Mouse (Mus musculus): ENCODE measurements around the gene Nemp2.

Nemp2 gene

DNA sequence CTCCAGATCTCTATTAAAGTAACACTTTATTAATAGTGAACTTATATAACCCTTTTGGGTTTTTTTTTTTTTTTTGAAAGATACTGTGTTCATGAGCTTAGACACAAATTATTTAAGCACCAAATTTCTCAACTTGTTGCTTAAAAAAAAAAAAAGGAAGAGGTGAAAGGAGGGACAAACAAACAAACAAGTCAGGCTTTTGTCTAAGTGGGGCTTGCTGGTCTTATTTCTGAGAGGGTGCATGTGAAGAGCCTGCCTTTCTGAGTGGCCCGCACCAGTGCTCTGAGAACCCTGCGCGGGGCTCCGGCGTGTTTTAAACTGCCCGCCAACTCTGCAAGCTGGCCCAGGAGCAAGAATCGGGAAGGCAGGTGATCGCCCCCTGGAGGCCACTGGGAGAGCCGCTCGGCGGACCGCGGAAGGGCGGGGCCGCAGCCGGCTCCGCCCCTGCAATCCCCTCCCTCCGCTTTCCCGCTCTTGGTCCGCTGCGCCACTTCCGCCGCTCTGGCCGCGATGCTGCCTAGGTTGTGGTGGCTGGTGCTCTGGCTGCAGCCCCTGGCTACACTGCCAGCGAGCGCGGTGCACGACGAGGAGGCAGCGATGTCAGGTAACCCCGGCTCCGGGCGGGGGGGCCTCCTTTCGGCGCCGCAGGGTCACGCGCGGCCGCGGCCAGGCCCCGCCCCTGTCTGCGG lies at the start of gene Nemp2:
Nemp2 (plus strand) TSS at position 456 of the 689 bp plus-strand sequence.
- peak; percentile 94 for DNase-seq

- DNase-seq = no peak
These were observed 48.8 kb upstream of the Nemp2 start for GRCm38 (mm10) chr1:52581744-52582143.

- no peak for DNase-seq
These were observed 47.6 kb upstream of the Nemp2 start for GRCm38 (mm10) chr1:52582866-52583265.

GRCm38 (mm10) chr1:52596982-52597646 lies 33.4 kb upstream of the Nemp2 start:
- DNase-seq = peak; percentile 80

DNA sequence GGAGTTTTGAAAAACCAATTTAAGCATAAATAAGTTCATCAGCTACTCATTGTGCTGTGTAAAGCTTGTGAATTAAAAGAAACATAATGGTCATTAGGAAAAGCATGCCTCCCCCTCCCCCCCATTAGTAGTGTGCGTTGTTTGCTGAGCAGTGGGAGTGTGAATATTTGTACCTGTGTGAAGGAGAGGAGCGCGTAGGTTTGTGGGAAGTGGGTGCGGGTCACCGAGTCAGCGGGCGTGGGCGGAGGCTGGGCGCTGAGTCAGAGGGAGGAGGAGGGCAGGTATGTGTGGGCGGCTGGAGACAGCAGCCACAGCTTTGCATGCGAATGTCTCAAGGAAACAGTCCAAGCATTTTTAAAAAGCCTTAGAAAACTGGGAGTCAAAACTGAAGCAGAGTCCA lies 32.7 kb upstream of the Nemp2 start:
- peak; percentile 22 for DNase-seq

- no peak for DNase-seq
These were observed 32.1 kb upstream of the Nemp2 start for GRCm38 (mm10) chr1:52598361-52598760.

DNA sequence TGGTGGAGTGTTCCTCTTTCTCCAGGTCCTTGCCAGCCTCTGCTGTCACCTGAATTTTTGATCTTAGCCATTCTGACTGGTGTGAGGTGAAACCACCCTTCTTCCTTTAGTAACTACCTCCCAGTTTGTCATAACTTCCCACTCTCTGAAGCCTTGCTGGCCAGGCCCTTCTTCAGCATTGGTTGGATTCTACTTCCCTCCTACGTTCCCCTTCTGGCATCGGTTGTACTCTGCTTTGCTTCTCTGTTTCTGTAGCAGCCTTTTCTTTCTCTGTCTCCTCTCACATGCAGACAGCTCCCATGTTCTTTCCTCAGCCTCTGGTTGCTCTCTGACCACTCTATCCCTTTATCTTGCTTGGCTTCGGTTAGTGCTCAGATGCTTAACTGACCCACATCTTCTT lies 29.0 kb upstream of the Nemp2 start:
- no peak for DNase-seq

- DNase-seq = no peak
These were observed 22.8 kb upstream of the Nemp2 start for GRCm38 (mm10) chr1:52607700-52608099.

DNA sequence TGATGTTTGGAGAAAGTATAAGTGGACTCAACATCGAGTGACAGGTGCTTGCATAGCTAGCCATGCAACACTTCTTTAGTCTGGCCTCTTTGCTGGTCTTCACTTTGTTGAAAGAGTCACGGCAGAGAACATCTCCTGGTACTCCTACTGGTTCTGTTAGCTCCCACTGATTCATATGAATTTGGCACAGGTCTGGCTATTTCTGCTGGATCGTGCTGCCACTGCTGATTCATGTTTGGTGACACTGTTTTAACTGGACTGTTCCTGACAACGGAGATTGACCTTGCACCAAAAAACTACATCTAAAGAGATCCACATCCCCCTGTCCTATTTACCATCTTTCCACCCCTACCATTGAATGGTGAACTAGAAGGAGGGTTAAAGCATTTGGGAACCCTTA lies 22.0 kb upstream of the Nemp2 start:
- no peak for DNase-seq

DNA sequence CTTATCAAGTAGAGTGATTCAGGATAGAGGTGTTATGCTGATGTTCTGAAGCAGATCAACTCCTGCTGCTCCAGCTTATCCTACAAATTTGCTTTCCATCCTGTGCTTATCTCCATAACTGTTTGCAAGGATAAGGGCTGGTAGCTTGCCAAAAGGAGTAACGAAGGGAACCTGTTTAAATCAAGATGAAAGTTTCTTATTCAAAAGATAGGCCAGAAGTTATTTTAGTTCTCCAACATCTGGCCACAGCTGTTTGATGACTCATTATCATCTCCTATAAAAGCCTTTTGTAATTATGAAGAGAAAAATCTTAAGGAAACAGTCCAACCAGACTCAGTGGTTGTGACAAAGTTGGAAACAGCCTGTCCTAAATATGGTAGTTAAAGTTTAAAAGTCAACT lies 12.3 kb upstream of the Nemp2 start:
- DNase-seq = no peak

DNA sequence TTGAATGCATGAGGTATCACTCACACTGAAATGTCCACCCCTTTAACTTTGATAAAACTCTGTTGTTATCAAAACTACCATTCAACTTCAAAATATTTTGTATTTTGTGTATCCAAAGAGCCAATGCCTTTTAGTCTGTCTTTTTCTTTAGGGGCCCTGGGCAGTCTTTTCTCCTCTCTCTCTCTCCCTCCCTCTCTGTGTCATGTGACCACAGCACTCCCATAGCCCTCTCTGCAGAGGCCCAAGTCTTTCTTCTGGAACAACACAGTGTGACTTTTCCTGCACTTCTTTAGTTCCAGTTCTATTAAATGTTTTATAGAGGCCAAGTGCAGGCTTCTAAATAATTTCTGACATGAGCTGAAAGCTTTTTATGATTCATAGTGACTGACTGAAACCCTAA lies 10.1 kb upstream of the Nemp2 start:
- DNase-seq = no peak

- no peak for DNase-seq
These were observed 415 bp downstream of the Nemp2 start for GRCm38 (mm10) chr1:52630937-52631299.

GRCm38 (mm10) chr1:52631570-52631969 lies 1.1 kb downstream of the Nemp2 start:
- DNase-seq = peak; percentile 15

DNA sequence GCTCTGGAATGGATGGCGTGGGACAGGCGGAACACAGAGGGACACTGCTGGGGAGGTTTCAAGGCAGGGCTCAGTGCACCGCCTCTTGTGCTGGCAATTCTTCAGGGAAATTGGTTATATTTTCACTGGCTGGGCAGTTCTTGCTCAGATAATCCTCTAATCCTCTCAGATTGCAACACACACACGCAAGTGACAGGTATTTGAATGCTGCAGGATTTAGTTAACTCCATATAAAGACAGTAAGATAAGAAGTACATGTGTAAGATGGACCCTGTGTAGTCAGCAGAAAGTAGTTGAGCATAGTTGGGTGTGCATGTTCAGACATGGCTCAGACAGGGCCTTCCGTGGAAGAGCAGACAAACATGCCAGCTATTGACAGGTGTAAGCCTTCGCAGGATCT lies 3.7 kb downstream of the Nemp2 start:
- no peak for DNase-seq

GRCm38 (mm10) chr1:52635932-52636331 lies 5.4 kb downstream of the Nemp2 start:
- DNase-seq = no peak

DNA sequence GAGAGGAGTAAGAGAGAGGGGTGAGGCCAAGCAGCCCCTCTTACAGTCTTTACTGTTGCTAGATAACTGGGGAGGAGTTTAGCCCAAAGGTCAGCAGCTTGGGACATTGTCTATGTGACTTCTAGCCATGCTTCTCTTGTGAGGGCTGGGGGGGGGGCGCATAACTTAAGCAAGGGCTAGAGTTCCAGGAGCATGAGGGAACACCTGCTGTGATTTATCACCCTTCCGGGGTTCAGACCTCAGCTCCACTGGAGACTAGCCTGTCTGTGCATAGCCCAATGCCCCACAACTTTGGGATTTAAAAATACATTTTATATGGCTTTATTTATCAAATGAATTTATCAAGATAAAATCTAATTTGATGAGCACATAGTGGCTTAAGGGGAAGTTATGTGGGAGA lies 7.6 kb downstream of the Nemp2 start:
- DNase-seq = no peak

DNA sequence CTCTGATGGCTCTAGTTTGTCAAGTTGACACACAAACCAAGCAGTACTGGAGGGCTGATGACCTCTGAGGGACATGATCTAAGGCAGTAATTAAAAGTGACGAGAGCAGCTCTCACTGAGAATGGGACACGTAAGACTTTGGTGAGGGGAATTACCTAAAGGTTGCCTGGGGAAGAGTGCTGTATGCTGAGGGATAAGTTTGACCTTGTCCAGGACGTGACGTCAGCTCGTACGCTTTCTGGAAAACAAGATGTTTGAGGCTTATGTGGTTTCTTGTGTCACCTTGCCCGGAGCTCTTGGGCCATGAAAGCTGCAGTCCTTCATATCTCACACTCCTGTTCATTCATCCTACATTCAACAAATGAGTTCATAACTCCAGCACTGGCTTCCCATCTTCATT lies 8.6 kb downstream of the Nemp2 start:
- DNase-seq = no peak

GRCm38 (mm10) chr1:52640266-52640665 lies 9.8 kb downstream of the Nemp2 start:
- no peak for DNase-seq

GRCm38 (mm10) chr1:52640736-52641135 lies 10.2 kb downstream of the Nemp2 start:
- no peak for DNase-seq

DNA sequence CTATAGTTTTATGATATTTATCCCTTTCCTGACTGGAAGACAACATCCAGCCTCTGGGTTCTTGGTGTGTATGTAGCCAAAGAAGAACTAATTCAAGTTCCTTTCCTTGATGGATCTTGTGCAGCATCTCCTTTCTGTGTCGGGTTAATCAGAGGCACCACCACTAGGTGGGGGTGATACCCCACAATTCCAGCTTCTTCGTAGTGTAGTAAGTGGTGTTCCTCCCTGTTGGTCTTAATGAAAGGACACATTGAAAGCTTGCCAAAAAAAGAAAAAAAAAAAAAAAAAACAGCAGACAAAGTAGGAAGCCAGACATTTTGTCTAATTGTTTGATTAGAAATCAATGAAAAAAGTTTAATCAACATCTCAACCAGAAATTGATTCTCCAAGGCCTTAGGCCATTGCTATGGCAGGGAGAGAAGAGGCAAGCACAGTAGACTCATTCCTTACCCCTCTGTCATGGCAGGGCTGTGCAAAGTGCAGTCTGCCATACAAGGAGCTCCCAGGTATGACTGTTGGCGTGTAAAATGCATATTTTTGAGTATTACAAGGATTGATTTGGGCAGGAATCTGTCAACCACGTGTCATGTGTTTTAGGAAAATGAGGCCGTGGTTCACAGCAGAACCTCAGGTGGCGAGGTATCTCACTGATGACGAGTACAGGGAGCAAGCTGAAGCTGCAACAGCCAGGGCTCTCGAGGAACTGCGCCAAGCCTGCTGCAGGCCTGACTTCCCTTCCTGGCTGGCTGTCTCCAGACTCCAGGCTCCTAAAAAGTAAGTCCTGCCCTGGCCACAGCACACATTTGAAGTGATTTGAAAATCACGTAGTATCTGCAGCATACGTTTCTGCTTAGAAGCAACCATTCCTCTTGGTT lies 17.9 kb downstream of the Nemp2 start:
- DNase-seq = peak; percentile 84

DNA sequence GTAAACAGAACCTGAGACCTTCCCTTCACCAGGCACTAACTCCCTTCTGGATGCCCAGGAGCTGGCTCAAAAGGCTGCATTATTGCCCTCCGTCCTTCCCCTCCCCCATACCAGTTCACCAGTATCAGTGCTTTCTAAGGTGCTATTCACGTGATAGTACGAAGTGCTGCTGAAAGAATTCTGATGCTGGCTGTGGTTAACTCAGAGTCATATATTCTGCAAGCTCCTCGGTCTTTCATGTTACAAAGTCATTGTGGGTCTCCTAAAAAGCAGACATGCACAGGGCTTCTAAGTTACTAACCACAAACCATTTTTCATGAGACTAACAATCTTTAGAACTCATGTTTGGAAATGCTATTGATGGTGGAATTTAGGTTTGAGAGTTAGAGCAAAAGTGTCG lies 19.6 kb downstream of the Nemp2 start:
- DNase-seq = no peak

DNA sequence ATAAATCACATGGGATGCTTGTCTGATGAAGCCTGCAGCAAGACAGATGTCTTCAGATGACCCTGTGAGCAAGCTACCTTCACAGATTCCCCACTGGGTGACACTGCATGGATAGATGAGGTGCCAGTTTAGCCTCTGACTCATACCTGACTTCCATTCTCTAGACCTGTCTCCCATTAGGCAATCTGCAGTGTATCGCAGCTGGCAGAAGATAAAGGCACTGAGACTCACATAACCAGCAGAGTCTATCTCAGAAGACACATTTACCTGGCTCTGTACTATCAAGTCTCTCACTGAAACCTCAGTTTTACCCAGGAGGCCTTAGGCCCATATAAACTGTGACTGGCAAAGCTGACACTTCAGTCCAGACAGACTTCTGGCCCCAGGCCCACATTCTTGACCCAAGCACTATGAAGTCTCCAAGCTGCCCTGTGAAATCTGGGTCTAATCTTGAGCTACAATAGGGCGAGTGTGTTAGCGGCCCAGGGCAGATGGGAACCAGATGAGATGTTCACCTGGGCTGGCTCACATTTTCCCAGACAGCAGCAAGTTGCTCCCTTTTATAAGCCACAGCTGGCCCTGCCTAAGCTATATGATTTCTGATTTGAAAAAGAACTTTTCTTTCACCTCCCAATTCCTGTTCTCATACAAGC lies 22.2 kb downstream of the Nemp2 start:
- DNase-seq = no peak

GRCm38 (mm10) chr1:52653366-52653765 lies 22.9 kb downstream of the Nemp2 start:
- DNase-seq = no peak

Data from retina, postnatal 1 day (tissue).